Mouse (Mus musculus) CD4-positive, CD25-positive, alpha-beta regulatory T cell, adult 4 months (primary cell): ENCODE measurements around the gene Cdr2l. TPM values are rescaled to one million over a fixed set of nuclear protein-coding genes. Genes with fewer than 3 reads are reported as not detected.

ENCODE experiments used
- ATAC-seq: one replicate; pipeline ENCODE4 v1.8.0; 2017
- polyA plus RNA-seq, 2 experiments: library from polyadenylated mRNA; unstranded; fragments of 100-300 nt; shearing (Covaris generic); gene quantifications; one replicate each; pipeline ENCODE4 v1.2.1; 2017

Gene Cdr2l
- polyA plus RNA-seq, 2 experiments from 2014 or later: not detected

DNA sequence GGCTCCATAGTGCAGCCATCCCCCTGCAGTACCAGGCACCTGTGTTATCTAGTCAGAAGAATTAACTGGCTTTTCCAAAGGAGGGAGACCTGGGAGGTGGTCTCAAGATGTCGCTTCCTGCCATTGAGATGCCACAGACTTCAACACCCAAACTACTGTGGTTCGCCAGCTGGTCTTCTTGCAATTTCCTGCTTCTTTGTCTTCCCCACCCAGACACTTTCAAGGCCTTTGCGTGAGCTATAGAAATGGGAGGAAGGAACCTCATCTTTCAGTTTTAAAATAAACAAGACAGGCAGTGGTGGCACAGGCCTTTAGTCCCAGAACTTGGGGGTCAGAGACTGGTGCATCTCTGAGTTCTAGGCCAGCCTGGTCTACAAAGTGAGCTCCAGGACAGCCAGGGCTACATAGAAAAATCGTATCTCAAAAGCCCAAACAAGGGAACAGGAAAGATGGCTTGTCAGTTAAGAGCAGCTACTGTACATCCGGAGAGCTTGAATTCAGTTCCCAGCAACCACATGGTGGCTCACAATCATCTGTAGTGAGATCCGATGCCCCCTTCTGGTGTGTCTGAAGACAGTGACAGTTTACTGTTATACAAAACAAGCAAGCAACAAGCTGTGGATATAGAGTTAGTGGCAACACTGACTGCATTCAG is 26.7 kb downstream of the Cdr2l start:
- ATAC-seq: no peak

DNA sequence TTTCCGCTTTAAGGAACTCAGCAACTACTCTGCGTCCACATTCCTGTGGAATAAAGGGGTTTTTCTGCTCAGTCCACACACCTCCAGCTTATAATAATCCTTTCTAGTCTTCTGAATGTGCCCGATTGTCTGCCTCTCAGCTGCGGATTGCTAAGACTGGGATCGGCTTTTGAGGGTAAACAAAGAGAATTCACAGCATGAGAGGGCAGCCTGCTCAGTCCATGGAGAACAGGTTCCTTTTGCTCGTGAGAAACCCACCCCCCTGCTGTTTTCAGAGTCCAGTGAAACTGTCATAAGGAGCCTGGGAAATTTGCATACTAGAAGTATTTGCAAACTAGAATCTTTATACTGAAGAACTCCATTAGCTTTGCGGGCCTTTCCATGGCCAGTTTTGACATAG is 27.8 kb downstream of the Cdr2l start:
- no peak for ATAC-seq

DNA sequence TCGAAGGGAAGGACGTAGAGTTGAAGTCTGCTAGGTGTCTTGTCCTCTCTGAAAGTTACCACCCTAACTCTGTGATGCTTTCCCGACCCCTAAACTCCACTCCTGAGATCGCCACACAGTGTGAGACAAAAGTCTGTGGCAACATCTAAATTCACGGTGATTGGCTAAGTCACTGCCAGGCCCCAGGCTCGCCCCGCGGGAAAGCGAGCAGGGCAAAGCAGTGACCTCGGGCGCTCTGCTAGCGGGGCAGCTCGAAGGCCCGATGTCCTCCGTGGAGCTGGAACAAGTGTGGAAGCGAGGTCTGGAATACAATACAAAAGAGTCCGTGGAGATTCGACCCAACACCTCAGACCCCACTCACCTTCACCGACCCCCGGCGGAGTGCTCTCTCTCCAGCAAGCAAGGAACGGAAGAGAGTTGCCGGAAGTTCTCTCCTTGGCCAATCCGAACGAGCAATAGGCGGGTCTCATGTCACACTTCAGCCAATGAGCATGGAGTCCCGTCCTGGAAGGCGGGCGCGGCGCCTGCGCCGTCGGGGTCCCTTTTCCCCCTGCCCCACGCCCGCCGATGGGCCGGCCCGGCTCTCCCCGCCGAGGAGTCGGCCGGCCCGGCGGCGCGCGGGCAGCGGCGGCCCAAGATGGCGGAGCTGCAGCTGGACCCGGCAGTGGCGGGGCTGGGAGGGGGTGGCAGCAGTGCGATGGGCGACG is 38.0 kb downstream of the Cdr2l start, which contains the start of the genes Atp5h and Kctd2:
TSS of gene Atp5h (minus strand) at position 432 of the 707 bp plus-strand sequence.
TSS of gene Kctd2 (plus strand) at position 598 of the 707 bp plus-strand sequence.
- peak; percentile 98 for ATAC-seq

DNA sequence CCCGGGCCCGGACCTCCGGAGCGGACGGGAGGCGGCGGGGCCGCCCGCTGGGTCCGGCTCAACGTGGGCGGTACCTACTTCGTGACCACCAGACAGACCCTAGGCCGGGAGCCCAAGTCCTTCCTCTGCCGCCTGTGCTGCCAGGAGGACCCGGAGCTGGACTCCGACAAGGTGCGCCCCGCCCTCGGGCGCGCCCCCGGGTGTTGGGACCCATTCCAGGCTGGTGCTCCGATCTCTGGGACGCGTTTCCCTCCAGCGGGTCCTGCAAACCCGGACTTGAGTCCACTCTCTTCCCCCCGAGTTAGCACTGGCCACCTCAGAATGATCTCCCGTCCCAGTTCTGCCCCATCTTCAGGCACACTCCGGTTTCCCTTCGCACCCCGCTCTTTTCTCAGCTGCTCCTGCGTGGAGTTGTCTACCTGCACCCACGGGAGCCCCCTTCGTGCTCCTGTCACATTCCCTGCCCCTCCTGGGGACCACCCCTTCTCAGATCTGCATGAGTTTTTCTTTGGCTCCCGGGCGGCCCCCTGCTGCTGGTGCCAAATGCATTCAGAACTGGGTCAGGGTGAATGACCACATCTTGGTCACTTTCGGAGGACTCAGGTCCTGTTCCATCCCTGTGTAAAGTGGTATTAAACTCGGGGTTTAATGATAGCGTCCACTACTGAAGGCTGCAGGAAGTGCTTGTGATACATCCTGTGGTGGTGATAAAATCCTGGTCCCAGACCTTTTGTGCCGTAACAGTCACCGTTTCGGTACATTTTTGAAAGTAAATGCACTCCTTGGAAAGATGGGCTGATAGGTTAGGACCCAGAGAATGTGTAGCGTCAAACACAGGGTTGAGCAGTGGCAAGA is 38.8 kb downstream of the Cdr2l start:
- peak; percentile 18 for ATAC-seq

DNA sequence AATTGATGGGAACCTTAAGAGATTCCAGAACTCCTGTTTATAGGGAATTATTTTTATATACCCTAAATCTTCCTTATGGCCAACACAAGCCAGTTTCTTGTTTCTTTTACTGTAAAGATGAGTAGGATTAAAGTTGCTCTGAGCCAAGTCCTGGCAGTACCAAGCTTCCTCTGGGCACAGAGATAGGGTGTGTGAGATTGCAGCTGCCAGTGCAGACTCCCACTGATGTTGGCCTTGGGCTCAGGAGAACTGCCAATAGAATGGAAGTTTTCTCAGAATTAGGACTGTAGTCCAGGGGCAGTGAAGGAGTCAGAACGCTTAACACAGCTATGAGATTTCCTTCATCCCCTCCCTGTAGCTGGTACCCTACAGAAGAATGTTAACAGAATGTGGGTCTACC is 39.6 kb downstream of the Cdr2l start:
- no peak for ATAC-seq

DNA sequence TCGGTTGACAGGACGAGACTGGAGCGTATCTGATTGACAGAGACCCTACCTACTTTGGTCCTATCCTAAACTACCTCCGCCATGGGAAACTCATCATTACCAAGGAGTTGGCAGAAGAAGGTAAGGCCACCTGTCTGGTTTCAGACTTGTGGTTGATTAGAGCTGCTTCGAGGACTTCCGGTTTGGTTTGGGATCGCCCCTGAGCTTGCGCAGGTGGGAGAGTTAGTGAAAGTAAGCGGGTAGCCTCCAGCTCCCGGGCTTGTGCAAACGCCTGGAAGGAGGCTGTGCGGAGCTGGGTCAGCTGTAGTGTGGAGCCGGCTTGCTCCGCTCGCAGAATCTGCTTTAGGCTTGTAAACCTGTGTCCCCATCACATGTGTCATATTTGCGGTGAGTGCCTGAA is 40.3 kb downstream of the Cdr2l start:
- ATAC-seq: no peak

DNA sequence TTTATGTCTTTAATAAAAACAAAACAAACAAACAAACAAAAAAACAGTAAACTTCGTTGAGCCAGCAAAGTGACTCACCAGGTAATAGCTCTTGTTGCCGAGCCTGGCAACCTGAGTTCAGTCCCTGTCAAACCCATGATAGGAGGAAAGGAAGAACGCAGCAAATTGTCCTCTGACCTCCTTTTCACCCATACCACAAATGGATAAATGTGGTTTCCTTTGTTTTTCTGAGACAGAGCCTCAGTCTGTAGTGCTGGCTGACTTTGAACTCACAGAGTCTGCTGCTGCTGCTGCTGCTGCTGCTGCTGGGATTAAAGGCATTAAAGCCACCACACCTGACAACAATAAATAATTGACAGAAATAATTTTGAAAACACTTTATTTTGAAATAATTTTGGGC is 41.4 kb downstream of the Cdr2l start:
- ATAC-seq: no peak

DNA sequence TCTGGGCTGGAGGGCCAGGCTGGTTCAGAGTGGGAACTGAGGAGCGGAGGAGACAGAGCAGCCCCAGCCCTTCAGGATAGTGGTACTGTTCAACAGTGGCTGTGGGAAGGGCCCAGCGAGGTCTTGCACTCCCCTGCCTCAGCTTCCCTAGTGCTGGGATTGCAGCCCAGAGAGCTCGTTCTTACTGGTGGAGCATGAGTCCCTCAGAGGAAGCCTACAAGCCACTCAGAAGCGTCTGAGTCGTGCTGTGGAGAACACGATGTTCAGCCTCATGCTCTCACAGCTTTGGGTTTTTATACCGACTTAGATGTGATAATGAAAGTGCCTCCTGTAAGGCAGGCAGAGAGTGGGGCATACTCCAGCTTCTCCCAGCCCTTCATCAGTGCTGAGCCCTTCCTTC is 43.0 kb downstream of the Cdr2l start:
- ATAC-seq: no peak

DNA sequence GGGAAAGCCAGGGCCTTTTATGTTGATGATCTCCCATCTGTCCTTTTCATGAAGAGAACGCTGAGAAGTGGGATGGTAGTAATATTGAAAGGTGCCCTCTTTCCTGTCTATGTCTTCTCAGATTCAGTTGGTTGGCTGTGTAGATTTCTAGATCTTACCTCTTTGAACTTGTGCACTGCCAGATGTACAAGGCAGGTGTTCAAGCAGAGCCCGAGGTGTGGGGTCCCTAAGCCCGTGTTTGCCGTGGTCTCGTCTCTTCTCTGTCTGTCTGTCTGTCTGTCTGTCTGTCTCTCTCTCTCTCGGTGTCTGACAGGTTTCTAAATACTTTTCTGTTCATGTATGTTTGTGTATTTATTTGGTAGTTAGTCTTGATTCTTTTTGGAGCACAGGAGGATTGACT is 44.0 kb downstream of the Cdr2l start:
- no peak for ATAC-seq

DNA sequence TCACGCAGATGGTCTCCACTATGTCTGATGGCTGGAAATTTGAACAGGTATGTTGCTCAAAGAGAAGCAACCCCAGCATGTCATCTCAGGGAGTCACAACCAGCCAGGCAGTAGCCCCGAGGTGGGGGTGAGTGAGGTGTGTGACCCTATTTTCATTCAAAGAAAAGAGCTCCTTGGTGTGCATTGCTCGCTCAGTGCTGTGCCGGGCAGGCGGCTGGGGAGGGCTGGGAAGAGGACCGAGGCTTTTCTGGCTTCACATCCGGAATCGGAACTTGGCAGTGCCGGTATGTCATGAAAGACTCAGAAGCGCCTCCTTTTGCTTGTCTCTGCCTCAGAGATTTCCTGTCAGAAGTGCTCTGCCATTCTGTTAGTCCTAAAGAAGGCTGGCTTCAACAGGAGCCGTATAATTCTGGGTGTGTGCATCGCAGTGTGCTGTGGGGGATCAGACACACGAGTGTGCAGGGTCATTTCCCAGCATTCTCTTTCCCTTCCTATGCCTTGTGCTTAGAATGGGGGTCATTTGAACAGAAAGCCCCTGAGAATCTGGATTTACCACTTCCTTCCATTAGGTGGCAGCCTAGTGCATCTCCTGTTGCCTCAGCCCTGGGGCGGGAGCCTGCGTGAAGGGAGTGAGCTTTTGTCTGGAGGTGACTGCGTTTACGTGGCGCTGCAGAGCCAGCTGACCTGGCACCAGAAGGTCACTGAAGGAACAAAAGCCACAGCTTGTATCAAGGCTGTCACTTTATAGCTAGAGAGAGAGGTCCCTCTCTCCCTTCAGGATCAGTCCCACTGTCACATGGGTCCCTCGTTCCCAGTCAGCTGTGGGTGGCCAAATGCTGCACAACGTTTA is 46.0 kb downstream of the Cdr2l start:
- peak; percentile 87 for ATAC-seq

DNA sequence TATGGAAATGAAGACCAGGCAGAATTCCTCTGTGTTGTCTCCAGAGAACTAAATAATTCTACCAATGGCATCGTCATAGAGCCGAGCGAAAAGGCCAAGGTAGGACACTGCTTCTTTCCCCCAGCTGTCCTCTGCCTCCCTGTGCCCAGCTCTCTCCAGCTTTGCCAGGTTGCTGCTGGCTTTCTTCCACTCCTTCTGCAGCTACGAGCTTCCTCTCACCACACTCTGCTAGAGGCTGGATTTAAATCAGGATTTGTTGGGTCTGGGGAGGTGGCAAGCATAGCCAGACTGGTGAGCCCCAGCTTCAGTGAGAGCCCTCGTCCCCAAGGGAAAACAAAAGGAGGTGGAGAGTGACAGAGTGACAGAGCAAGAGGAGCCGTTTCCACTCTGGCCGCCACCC is 47.6 kb downstream of the Cdr2l start:
- ATAC-seq: no peak

DNA sequence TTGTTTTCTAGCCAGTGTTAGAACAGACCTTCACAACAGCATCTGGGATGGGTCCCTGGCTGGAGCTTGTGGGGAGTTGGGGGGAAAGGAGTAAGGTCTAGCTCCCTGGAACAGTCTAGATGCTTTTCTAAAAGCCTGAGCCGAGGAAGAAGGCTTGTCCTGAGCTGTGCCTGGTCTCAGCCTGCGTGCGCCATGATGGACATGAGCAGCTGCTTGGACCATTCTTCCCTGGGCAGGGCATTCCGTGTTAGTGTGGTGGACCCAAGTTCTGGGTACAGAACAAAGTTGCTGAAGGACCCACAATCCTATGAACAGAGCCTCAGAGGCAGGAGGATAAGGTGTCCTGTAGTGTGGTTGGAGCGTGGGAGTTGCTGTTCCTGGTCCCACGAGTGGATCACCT is 48.8 kb downstream of the Cdr2l start:
- no peak for ATAC-seq

DNA sequence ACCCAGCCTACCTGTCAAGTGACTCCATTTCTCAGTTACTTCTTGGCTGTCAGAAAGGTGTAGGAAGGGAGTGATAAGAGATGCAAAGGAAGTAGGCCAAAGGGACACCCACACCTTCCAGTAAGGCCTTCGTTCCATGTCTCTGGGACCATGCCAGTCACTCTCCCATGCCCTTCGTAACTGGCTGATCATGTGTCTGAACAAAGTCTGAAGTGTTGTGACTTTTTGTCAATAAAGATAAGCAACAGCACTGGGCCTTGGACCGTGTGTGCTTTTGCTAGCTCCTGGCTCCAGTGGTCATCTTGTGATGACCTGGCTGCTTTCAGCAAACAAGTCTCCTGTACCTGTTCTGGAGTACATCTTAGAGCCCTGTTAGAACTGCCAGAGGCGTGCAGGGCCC is 51.1 kb downstream of the Cdr2l start:
- no peak for ATAC-seq

DNA sequence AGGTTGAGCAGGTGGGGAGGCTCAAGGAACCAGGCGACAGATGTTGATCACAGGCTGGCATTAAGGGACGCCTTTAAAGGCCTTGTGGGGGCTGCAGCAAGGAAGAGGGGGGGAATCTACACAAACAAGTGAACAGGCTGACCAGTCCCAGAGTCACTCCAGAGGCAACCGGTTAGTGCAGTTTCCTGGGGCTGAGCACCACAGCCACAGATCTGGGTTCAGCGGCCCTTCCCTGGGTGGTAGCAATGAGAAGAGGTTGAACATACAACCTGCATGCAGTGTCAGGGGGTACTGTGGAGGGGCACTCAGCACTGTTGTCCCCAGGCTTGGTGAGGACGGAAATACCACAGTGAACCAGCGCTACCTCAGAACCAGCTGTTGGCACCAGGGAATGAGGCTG is 51.6 kb downstream of the Cdr2l start:
- no peak for ATAC-seq

DNA sequence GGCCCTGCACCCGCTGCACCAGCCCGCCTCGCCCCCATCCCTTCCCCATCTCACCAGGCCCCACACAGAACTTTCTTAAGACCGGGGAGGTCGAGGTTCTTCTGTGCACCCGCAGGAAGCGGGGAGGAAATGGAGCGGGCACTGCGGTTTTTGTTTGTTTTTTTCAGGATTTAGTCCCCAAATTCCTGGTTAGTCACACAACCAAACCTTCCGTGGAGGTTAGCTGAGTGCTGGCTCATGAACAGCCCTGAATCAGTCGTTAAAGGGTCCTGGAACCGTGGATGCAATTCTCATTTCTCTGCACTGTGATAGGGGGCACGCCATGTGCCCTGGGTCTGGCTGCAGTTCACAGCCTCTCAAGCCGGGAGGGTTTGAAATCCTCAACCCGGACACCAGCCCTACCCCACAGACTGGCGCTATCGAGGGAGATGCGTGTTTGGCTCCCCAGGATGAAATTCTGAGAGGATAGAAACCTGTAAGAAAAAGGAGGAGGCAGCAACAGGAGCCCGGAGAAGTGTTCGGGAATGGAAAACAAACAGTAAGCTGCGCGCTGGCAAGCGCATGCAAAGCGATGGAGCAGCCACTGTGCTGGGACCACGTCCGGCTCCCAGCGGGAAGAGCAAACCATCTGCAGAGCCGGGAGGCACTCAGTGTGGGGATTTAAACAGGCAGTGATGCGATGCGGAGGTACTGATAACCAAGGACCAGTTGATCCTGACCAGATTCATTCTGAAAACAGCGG is 54.1 kb downstream of the Cdr2l start:
- ATAC-seq: no peak

DNA sequence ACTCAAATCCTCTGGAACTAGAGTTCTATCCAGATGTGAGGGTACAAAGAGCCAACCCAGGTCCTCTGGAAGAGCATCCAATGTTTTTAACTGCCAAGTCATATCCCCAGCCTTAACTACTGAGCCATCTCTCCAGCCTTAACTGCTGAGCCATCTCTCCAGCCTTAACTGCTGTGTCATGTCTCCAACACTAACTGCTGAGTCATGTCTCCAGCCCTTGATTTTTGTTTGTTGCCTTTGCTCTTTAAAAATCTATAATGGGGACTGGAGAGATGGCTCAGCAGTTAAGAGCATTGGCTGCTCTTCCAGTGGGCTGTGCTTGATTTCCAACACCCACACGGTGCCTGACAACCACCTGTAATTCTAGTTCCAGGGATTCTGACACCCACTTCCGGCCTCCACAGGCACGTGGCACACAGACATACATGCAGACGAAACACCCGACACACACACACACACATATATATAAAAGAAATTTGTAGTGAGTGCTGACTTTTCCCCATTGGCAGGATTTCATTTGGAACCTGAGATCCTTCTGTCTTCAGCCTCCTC is 55.9 kb downstream of the Cdr2l start:
- no peak for ATAC-seq

DNA sequence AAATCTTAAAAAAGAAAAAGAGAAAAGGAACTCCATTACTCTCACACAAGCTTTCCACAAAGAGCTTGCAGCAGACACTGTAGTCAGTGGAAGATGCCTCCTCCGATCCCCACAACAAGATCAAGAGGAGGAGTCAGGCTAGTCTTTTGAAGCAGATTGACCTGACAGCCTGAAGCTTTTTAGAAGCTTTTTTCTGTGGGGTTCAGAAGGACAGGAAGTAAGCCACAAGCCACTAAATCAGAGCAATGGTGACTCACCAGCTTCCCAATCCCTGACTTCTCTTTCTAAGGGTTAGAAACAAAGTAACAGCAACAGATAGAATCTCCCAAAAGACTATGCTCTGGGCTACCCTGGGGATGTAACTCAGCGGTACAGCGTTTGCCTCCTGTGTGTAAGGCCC is 57.6 kb downstream of the Cdr2l start:
- ATAC-seq: no peak

DNA sequence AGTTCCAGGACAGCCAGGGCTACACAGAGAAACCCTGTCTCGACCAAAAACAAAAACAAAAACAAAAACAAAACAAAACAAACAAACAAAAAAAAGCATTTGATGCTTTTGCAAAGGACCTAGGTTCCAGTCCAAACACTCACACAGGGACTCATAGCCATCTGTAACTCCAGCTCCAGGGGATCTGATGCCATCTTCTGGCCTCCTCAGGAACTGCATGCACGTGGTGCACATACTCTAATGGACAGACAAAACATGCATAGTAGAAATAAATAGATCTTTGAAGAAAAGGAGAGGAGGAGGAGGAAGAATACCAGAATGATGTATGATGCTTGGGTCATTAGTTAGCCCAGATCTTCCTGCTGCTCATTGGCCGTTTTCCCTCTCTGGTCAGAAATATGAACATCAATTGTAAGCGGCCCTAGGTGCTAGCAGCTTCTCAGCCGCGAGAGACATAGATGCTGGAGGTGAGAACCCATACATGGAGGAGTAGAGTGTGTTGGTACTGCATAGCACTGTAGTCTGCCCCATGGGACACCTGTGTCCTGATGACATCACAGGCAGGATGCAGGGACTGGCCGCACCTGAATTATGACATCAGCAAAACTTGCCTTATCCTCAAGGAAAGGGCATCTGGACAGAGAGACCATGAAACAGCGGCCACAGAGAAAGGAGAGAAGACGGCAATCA is 58.3 kb downstream of the Cdr2l start, which contains the start of gene Trim80:
TSS of gene Trim80 (plus strand) at position 640 of the 690 bp plus-strand sequence.
- ATAC-seq: no peak

DNA sequence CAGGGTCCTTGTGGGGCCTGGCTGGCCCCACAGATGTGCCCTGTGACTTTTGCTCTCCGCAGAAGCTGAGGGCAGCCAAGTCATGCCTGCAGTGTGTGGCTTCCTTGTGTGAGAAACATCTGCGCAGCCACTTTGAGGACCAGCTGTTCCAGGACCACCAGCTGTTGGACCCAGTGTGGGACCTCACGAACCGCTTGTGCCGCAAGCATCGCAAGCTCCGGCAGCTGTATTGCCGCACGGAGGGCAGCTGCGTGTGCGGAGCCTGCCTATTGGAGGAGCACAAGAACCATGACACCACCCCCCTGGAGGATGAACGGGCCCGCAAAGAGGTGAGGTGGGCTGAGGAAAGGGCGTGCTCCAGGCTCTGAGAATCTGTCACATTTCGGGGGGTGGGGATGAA is 59.7 kb downstream of the Cdr2l start:
- ATAC-seq: no peak
